Mouse (Mus musculus) heart, embryonic 13.5 days (tissue): Measurements from ENCODE around the gene Fbxl19. TPM values are rescaled to one million over a fixed set of nuclear protein-coding genes. Genes with fewer than 3 reads are reported as not detected.

Experiments
- ATAC-seq: fragments of 200-750 bp; cut with Nextera tagmentation; 2 replicates; pipeline ENCODE4 v1.8.0; 2017; ENCODE audit warnings: moderate TSS enrichment; ENCODE audit not compliant: insufficient number of reproducible peaks, low FRiP score, low TSS enrichment; ENCODE audit errors: extremely low read depth
- H3K27ac ChIP-seq: fragments of 300-500 bp; sonication (generic); replicated peaks from 2 replicates; pipeline ENCODE4 v1.5.1; 2015; ENCODE audit warnings: moderate library complexity, mild to moderate bottlenecking, inconsistent platforms
- H3K27me3 ChIP-seq: fragments of 300-500 bp; sonication (generic); replicated peaks from 2 replicates; pipeline ENCODE4 v1.6.1; 2015; ENCODE audit warnings: mild to moderate bottlenecking, inconsistent platforms
- H3K36me3 ChIP-seq: fragments of 300-500 bp; sonication (generic); 2 replicates; pipeline ENCODE4 v1.6.1; 2015; ENCODE audit warnings: mild to moderate bottlenecking, inconsistent platforms
- H3K4me1 ChIP-seq: fragments of 300-500 bp; sonication (generic); 2 replicates; pipeline ENCODE4 v1.6.1; 2015; ENCODE audit warnings: inconsistent platforms
- H3K4me2 ChIP-seq: fragments of 300-500 bp; sonication (generic); 2 replicates; pipeline ENCODE4 v1.6.1; 2015; ENCODE audit warnings: inconsistent platforms, mild to moderate bottlenecking, moderate library complexity
- H3K4me3 ChIP-seq: fragments of 300-500 bp; sonication (generic); 2 replicates; pipeline ENCODE4 v1.5.1; 2015; ENCODE audit warnings: moderate library complexity, mild to moderate bottlenecking, inconsistent platforms
- H3K9ac ChIP-seq: fragments of 300-500 bp; sonication (generic); 2 replicates; pipeline ENCODE4 v1.6.1; 2015; ENCODE audit warnings: inconsistent platforms, mild to moderate bottlenecking, moderate library complexity
- H3K9me3 ChIP-seq: fragments of 300-500 bp; sonication (generic); 2 replicates; pipeline ENCODE4 v1.6.1; 2016; ENCODE audit warnings: inconsistent platforms
- WGBS: fragments of 180-500 bp; shearing (Covaris S2); methylation state at CpG from one replicate; pipeline ENCODE4 v1.1.7; 2015; ENCODE audit warnings: mixed read lengths; 5-methylcytosine and 5-hydroxymethylcytosine counted together
- polyA plus RNA-seq: library from polyadenylated mRNA; unstranded; fragments of >200 nt; fragmentation: Nextera tagmentation; extraction: Ambion mirVana; gene quantifications from 2 replicates; pipeline ENCODE4 v1.2.1, GENCODE M21; 2015

The Fbxl19 gene
- polyA plus RNA-seq, 1 experiment from 2014 or later, result 1.8 TPM

- no peaks in the 10 kb centered on the region for H3K9me3 ChIP-seq
- WGBS, result 83% methylated on average over 3 of the region's 3 CpGs
- H3K9ac ChIP-seq, result no peak overlapping the region
- no peak overlapping the region for H3K4me2 ChIP-seq
- ATAC-seq, result no peak
- peaks cover 10% of the 10 kb centered on the region for H3K36me3 ChIP-seq
- H3K27ac ChIP-seq, result no peak overlapping the region
- no peak overlapping the region for H3K4me3 ChIP-seq
- peaks cover 7% of the 10 kb centered on the region; the same call in 1 of the 2 replicates for H3K27me3 ChIP-seq
- peaks cover 40% of the 10 kb centered on the region for H3K4me1 ChIP-seq
These were observed 33.3 kb upstream of the Fbxl19 start for GRCm38 (mm10) chr7:127711031-127711430.

- no peak for ATAC-seq
- no peak overlapping the region for H3K4me3 ChIP-seq
- H3K4me1 ChIP-seq, result peaks cover 39% of the 10 kb centered on the region
- H3K9me3 ChIP-seq, result no peaks in the 10 kb centered on the region
- H3K27ac ChIP-seq, result peak overlapping the region; percentile 85
- H3K4me2 ChIP-seq, result no peak overlapping the region
- peaks cover 6% of the 10 kb centered on the region for H3K36me3 ChIP-seq
- peaks cover 11% of the 10 kb centered on the region; the same call in 1 of the 2 replicates for H3K27me3 ChIP-seq
- H3K9ac ChIP-seq, result no peak overlapping the region
- 67% methylated on average over 3 of the region's 3 CpGs for WGBS
These were observed 32.9 kb upstream of the Fbxl19 start for GRCm38 (mm10) chr7:127711456-127711855.

GRCm38 (mm10) chr7:127712461-127713385, 31.6 kb upstream of the Fbxl19 start, which contains the start of gene Ctf1:
Ctf1 (plus strand) TSS chr7:127712736.
- Histone ChIP-seq H3K9ac (peak within 1 kb of the TSS; percentile 77), H3K4me1 (peaks cover 33% of the 10 kb centered on the region), H3K4me3 (peak within 1 kb of the TSS; percentile 49), H3K36me3 (0 out of 2 replicates have a peak, but pooled peaks cover 3% of the 10 kb centered on the region), H3K27ac (peak within 1 kb of the TSS; percentile 85), H3K27me3 (peaks cover 22% of the 10 kb centered on the region), H3K4me2 (peak within 1 kb of the TSS; percentile 71), H3K9me3 (no peaks in the 10 kb centered on the region)
- WGBS, result 4% methylated on average over 28 of the region's 28 CpGs
- ATAC-seq, result no peak

GRCm38 (mm10) chr7:127714816-127715215, 29.5 kb upstream of the Fbxl19 start:
- 75% methylated on average over 4 of the region's 4 CpGs for WGBS
- H3K4me2 ChIP-seq, result no peak overlapping the region
- H3K9me3 ChIP-seq, result no peaks in the 10 kb centered on the region
- no peak for ATAC-seq
- peaks cover 24% of the 10 kb centered on the region for H3K4me1 ChIP-seq
- peaks cover 3% of the 10 kb centered on the region; the same call in 1 of the 2 replicates for H3K36me3 ChIP-seq
- peaks cover 32% of the 10 kb centered on the region for H3K27me3 ChIP-seq
- H3K4me3 ChIP-seq, result no peak overlapping the region
- H3K27ac ChIP-seq, result no peak overlapping the region
- H3K9ac ChIP-seq, result no peak overlapping the region

GRCm38 (mm10) chr7:127716992-127717391, 27.4 kb upstream of the Fbxl19 start:
- Histone ChIP-seq H3K9me3 (no peaks in the 10 kb centered on the region), H3K4me2 (peak overlapping the region; percentile 69), H3K27me3 (peaks cover 32% of the 10 kb centered on the region), H3K36me3 (peaks cover 3% of the 10 kb centered on the region; the same call in 1 of the 2 replicates), H3K27ac (no peak overlapping the region), H3K9ac (peak overlapping the region; percentile 74), H3K4me1 (peaks cover 22% of the 10 kb centered on the region), H3K4me3 (peak overlapping the region; percentile 44)
- under 1% methylated on average over 41 of the region's 41 CpGs for WGBS
- ATAC-seq, result no peak

GRCm38 (mm10) chr7:127718339-127718738, 26.0 kb upstream of the Fbxl19 start:
- Histone ChIP-seq H3K9ac (no peak overlapping the region), H3K4me2 (no peak overlapping the region), H3K4me1 (peaks cover 10% of the 10 kb centered on the region), H3K9me3 (no peaks in the 10 kb centered on the region), H3K4me3 (no peak overlapping the region), H3K36me3 (peaks cover 3% of the 10 kb centered on the region; the same call in 1 of the 2 replicates), H3K27me3 (peaks cover 32% of the 10 kb centered on the region), H3K27ac (no peak overlapping the region)
- WGBS, result 82% methylated on average over 6 of the region's 6 CpGs
- no peak for ATAC-seq

GRCm38 (mm10) chr7:127719258-127719657, 25.1 kb upstream of the Fbxl19 start:
- Histone ChIP-seq H3K4me3 (no peak overlapping the region), H3K27ac (no peak overlapping the region), H3K36me3 (peaks cover 3% of the 10 kb centered on the region; the same call in 1 of the 2 replicates), H3K27me3 (peaks cover 35% of the 10 kb centered on the region), H3K9me3 (no peaks in the 10 kb centered on the region), H3K9ac (no peak overlapping the region), H3K4me2 (no peak overlapping the region), H3K4me1 (peaks cover 7% of the 10 kb centered on the region)
- 74% methylated on average over 6 of the region's 6 CpGs for WGBS
- no peak for ATAC-seq

- H3K27me3 ChIP-seq, result peaks cover 22% of the 10 kb centered on the region
- no peaks in the 10 kb centered on the region for H3K4me1 ChIP-seq
- no peak overlapping the region for H3K4me2 ChIP-seq
These were observed 18.9 kb upstream of the Fbxl19 start for GRCm38 (mm10) chr7:127725490-127725889.

GRCm38 (mm10) chr7:127725924-127726323, 18.4 kb upstream of the Fbxl19 start:
- Histone ChIP-seq H3K9ac (no peak overlapping the region), H3K27me3 (peaks cover 22% of the 10 kb centered on the region), H3K9me3 (no peaks in the 10 kb centered on the region), H3K36me3 (no peaks in the 10 kb centered on the region), H3K4me3 (no peak overlapping the region), H3K4me1 (no peaks in the 10 kb centered on the region), H3K4me2 (no peak overlapping the region), H3K27ac (no peak overlapping the region)
- WGBS, result 46% methylated on average over 6 of the region's 6 CpGs
- no peak for ATAC-seq

More at GRCm38 (mm10) chr7:127725490-127725889, 18.9 kb upstream of the Fbxl19 start:
- Histone ChIP-seq H3K9me3 (no peaks in the 10 kb centered on the region), H3K27ac (no peak overlapping the region), H3K4me3 (no peak overlapping the region), H3K36me3 (no peaks in the 10 kb centered on the region), H3K9ac (no peak overlapping the region)
- ATAC-seq, result no peak
- WGBS, result 30% methylated on average over 2 of the region's 2 CpGs

- Histone ChIP-seq H3K27me3 (peaks cover 22% of the 10 kb centered on the region), H3K9ac (no peak overlapping the region), H3K4me3 (no peak overlapping the region), H3K27ac (no peak overlapping the region), H3K36me3 (no peaks in the 10 kb centered on the region), H3K4me2 (no peak overlapping the region), H3K4me1 (no peaks in the 10 kb centered on the region), H3K9me3 (no peaks in the 10 kb centered on the region)
- 80% methylated on average over 7 of the region's 7 CpGs for WGBS
- ATAC-seq, result no peak
These were observed 16.4 kb upstream of the Fbxl19 start for GRCm38 (mm10) chr7:127727898-127728297.

- H3K4me1 ChIP-seq, result no peaks in the 10 kb centered on the region
- peaks cover 19% of the 10 kb centered on the region for H3K27me3 ChIP-seq
- WGBS, result 59% methylated on average over 4 of the region's 4 CpGs
- no peak overlapping the region for H3K27ac ChIP-seq
- H3K36me3 ChIP-seq, result no peaks in the 10 kb centered on the region
- ATAC-seq, result no peak
- H3K9ac ChIP-seq, result no peak overlapping the region
- H3K4me3 ChIP-seq, result no peak overlapping the region
- H3K9me3 ChIP-seq, result no peaks in the 10 kb centered on the region
- no peak overlapping the region for H3K4me2 ChIP-seq
These were observed 14.2 kb upstream of the Fbxl19 start for GRCm38 (mm10) chr7:127730170-127730569.
